Mouse (Mus musculus) heart, adult 2 months (tissue): ENCODE measurements around the gene Arf3.

ENCODE experiments used
- CTCF ChIP-seq: fragments of 200-600 bp; IDR thresholded peaks from 2 replicates; pipeline ENCODE4 v1.8.1; 2022; ENCODE audit warnings: antibody characterized with exemption, mild to moderate bottlenecking, moderate library complexity
- POLR2A ChIP-seq: fragments of 200-500 bp; IDR thresholded peaks from 2 replicates; pipeline ENCODE4 v1.6.1; 2011; ENCODE audit warnings: mild to moderate bottlenecking, low read depth, low read length, control low read depth; ENCODE audit not compliant: insufficient read depth

DNA sequence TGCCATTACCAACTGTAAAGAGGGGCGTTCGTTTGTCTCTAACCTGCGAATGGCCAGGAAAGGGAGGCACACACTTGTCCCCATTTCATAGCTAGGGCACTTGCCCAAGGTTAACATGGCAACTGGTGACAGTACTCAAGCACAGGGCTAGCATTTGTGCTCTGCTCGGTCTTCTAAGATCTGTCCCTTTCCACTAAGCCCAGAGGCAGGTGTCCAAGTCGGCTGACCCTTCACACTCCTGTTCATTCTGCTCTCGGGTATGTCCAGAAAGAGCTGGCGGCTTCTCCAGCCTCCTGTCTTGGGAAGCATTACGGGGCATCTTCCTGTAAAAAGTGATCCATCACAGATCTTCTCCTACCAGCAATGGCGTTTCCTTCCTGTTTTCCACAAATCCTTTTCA is 34.6 kb downstream of the Arf3 start:
- TF ChIP-seq POLR2A (0 out of 2 replicates have a peak, but pooled peaks have one; percentile 3), CTCF (no peak)
